Mouse (Mus musculus) myocyte (in vitro differentiated cells): ENCODE data around the gene Tox4.

Source experiments
- CEBPB ChIP-seq: IDR thresholded peaks from 2 replicates; pipeline ENCODE4 v1.6.1; 2011; ENCODE audit warnings: mild to moderate bottlenecking, moderate library complexity; ENCODE audit not compliant: poor library complexity, insufficient read depth, severe bottlenecking
- MYOD1 ChIP-seq, 3 experiments: IDR thresholded peaks; one replicate each; pipeline ENCODE4 v1.6.1; 2011; ENCODE audit warnings: control low read depth in 2 of 3, low read depth in 2 of 3, mild to moderate bottlenecking in 2 of 3, moderate library complexity in 1 of 3; ENCODE audit not compliant: insufficient read length in 2 of 3, control insufficient read depth in 1 of 3
- POLR2A ChIP-seq: IDR thresholded peaks from one replicate; pipeline ENCODE4 v1.6.1; 2011; ENCODE audit warnings: low read depth, mild to moderate bottlenecking, control low read depth, moderate library complexity; ENCODE audit not compliant: insufficient read length

- TF ChIP-seq CEBPB, result no peak
- TF ChIP-seq POLR2A, result no peak
- TF ChIP-seq MYOD1 (IDR thresholded peaks at IDR 0.05; ENCODE audit: control insufficient read depth in 1 of 3, insufficient read length in 2 of 3, low read depth in 2 of 3), result no peak
Observed at GRCm38 (mm10) chr14:52315283-52315780, 36.4 kb downstream of the Tox4 start.
